Mouse (Mus musculus) limb, embryonic 11.5 days (tissue): Measurements from ENCODE around the gene Magt1. TPM values are rescaled to one million over a fixed set of nuclear protein-coding genes. Genes with fewer than 3 reads are reported as not detected.
A peak's percentile ranks its signal among the peaks of the same experiment; 100 is the strongest.

Experiments
- ATAC-seq: fragments of 200-750 bp; cut with Nextera tagmentation; 2 replicates; pipeline ENCODE4 v1.8.0; 2017; ENCODE audit warnings: low read depth; ENCODE audit not compliant: insufficient number of reproducible peaks, low FRiP score, low TSS enrichment
- DNase-seq: peaks from one replicate; pipeline ENCODE4 v3.0.0-alpha.2; 2015; ENCODE audit warnings: low spot score
- H3K27ac ChIP-seq: fragments of 300-500 bp; sonication (generic); replicated peaks from 2 replicates; pipeline ENCODE4 v1.5.1; 2014; ENCODE audit warnings: low read depth, mild to moderate bottlenecking, low read length
- H3K27me3 ChIP-seq: fragments of 300-500 bp; sonication (generic); 2 replicates; pipeline ENCODE4 v1.6.1; 2014; ENCODE audit warnings: mild to moderate bottlenecking, low read length, mixed read lengths; ENCODE audit not compliant: control insufficient read depth, insufficient read depth
- H3K36me3 ChIP-seq: fragments of 300-500 bp; sonication (generic); 2 replicates; pipeline ENCODE4 v1.6.1; 2014; ENCODE audit warnings: mild to moderate bottlenecking, low read length, moderate library complexity, mixed read lengths; ENCODE audit not compliant: control insufficient read depth, insufficient read depth
- H3K4me1 ChIP-seq: fragments of 300-500 bp; sonication (generic); 2 replicates; pipeline ENCODE4 v1.6.1; 2014; ENCODE audit warnings: low read length, mixed read lengths; ENCODE audit not compliant: control insufficient read depth, insufficient read depth
- H3K4me2 ChIP-seq: fragments of 300-500 bp; sonication (generic); 2 replicates; pipeline ENCODE4 v1.6.1; 2014; ENCODE audit warnings: low read depth, mild to moderate bottlenecking, moderate library complexity; ENCODE audit not compliant: severe bottlenecking
- H3K4me3 ChIP-seq: fragments of 300-500 bp; sonication (generic); 2 replicates; pipeline ENCODE4 v1.5.1; 2014; ENCODE audit warnings: low read depth, low read length
- H3K9ac ChIP-seq: fragments of 300-500 bp; sonication (generic); 2 replicates; pipeline ENCODE4 v1.6.1; 2014; ENCODE audit warnings: mild to moderate bottlenecking, low read length
- H3K9me3 ChIP-seq: fragments of 300-500 bp; sonication (generic); 2 replicates; pipeline ENCODE4 v1.6.1; 2016; ENCODE audit warnings: low read length; ENCODE audit not compliant: control insufficient read depth
- WGBS: fragments of 180-500 bp; shearing (Covaris S2); extraction: QIAGEN DNeasy Blood & Tissue Kit; methylation state at CpG from one replicate; pipeline ENCODE4 v1.1.7; 2014; 5-methylcytosine and 5-hydroxymethylcytosine counted together
- polyA plus RNA-seq: library from polyadenylated mRNA; unstranded; fragments of >200 nt; fragmentation: Nextera tagmentation; extraction: Ambion mirVana; gene quantifications from 2 replicates; pipeline ENCODE4 v1.2.1, GENCODE M21; 2014

Gene Magt1
- polyA plus RNA-seq: 63.2 and 68.1 TPM in 2 replicates

DNA sequence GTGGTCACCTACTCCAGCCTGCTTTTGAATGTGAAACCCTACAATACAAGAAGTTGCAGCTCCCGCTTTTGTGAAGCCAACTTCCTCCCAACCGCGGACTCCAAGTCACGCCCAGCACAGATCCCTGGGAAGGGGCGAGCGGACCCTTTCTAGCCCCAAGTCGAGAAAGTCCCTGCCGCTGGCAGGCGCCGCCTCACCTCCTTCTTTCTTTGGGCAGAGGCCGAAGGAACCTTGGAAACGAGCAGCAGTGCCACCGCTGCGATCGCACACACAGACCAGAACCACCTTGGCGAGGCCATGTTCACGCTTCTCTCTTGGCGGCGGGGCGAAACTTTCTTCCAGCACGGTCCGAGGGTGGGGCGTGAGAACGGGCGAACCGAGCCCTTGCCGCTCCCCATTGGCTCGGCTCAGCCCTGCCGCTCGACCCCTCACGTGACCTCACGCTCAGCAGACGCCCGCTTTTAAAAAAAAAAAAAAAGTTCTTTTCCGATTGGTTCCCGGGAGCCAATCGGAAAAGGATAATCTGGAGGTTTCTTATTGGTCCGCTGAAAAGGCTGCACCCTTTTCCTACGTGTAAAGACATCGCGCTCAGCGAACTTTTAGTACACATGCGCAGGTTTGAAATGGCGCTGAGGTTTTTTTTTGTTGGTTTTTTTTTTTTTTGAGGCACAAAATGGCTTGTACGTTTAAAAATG lies at the start of gene Magt1:
TSS of gene Magt1 (minus strand) at position 442 of the 695 bp plus-strand sequence.
- 12% methylated on average over 45 of the region's 45 CpGs for WGBS
- Histone ChIP-seq H3K27me3 (no peaks in the 10 kb centered on the region), H3K4me2 (peak within 1 kb of the TSS; percentile 38), H3K36me3 (no peaks in the 10 kb centered on the region), H3K4me3 (peak within 1 kb of the TSS; percentile 54), H3K9me3 (no peaks in the 10 kb centered on the region), H3K9ac (peak within 1 kb of the TSS; percentile 57), H3K27ac (peak within 1 kb of the TSS; percentile 42), H3K4me1 (no peaks in the 10 kb centered on the region)
- peak; percentile 84 for DNase-seq
- peak; percentile 93 for ATAC-seq

DNA sequence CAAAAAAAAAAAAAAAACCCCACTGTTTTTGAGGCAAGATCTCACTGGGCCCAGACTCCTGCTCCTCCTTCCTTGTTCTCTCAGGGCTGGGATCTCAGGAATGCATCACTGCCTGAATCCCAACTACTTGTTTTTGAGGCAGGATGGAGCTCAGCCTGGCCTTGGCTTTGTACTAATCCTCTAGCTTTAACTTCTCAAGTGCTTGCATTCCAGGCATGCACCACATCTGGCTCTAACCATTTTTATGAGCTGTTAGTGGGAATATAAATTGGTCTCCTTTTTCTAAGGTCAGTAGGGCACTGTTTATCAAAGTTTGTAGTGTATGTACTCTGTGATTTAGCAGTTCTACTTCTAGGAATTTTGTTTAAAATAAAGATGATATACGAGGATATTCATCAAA lies 36.5 kb upstream of the Magt1 start:
- Histone ChIP-seq H3K4me1 (peaks cover 16% of the 10 kb centered on the region; the same call in 1 of the 2 replicates), H3K36me3 (no peaks in the 10 kb centered on the region), H3K4me3 (no peak overlapping the region), H3K9ac (no peak overlapping the region), H3K27ac (0 out of 2 replicates have a peak overlapping the region, but pooled peaks have one; percentile 30), H3K27me3 (no peaks in the 10 kb centered on the region), H3K9me3 (no peaks in the 10 kb centered on the region), H3K4me2 (no peak overlapping the region)
- ATAC-seq (peak; percentile 76), DNase-seq (peak; percentile 50)
- WGBS: 45% methylated on average over 1 of the region's 1 CpGs

GRCm38 (mm10) chrX:106045928-106046327 lies 34.2 kb upstream of the Magt1 start:
- H3K27me3 ChIP-seq: no peaks in the 10 kb centered on the region
- no peaks in the 10 kb centered on the region for H3K9me3 ChIP-seq
- H3K4me3 ChIP-seq: no peak overlapping the region
- H3K27ac ChIP-seq: no peak overlapping the region
- DNase-seq (no peak), ATAC-seq (no peak)
- no peak overlapping the region for H3K9ac ChIP-seq
- no peaks in the 10 kb centered on the region for H3K36me3 ChIP-seq
- peaks cover 16% of the 10 kb centered on the region; the same call in 1 of the 2 replicates for H3K4me1 ChIP-seq
- 35% methylated on average over 9 of the region's 9 CpGs for WGBS
- no peak overlapping the region for H3K4me2 ChIP-seq

- H3K4me3 ChIP-seq: no peak overlapping the region
- 8% methylated on average over 2 of the region's 2 CpGs for WGBS
- DNase-seq: no peak
These were observed 33.7 kb upstream of the Magt1 start for GRCm38 (mm10) chrX:106045455-106045854.

GRCm38 (mm10) chrX:106043863-106044617 lies 32.3 kb upstream of the Magt1 start:
- DNase-seq: peak; percentile 22
- H3K36me3 ChIP-seq: no peaks in the 10 kb centered on the region
- H3K9me3 ChIP-seq: no peaks in the 10 kb centered on the region
- H3K9ac ChIP-seq: no peak overlapping the region
- no peaks in the 10 kb centered on the region for H3K27me3 ChIP-seq
- 48% methylated on average over 8 of the region's 8 CpGs for WGBS
- no peak overlapping the region for H3K27ac ChIP-seq
- ATAC-seq: no peak
- H3K4me1 ChIP-seq: peaks cover 16% of the 10 kb centered on the region; the same call in 1 of the 2 replicates
- no peak overlapping the region for H3K4me3 ChIP-seq
- no peak overlapping the region for H3K4me2 ChIP-seq

More at GRCm38 (mm10) chrX:106045455-106045854, 33.7 kb upstream of the Magt1 start:
- peaks cover 16% of the 10 kb centered on the region; the same call in 1 of the 2 replicates for H3K4me1 ChIP-seq
- no peak overlapping the region for H3K4me2 ChIP-seq
- H3K27me3 ChIP-seq: no peaks in the 10 kb centered on the region
- no peak overlapping the region for H3K9ac ChIP-seq
- ATAC-seq: no peak
- no peaks in the 10 kb centered on the region for H3K36me3 ChIP-seq
- H3K27ac ChIP-seq: no peak overlapping the region
- H3K9me3 ChIP-seq: no peaks in the 10 kb centered on the region

- ATAC-seq (no peak), DNase-seq (no peak)
- no peak overlapping the region for H3K4me3 ChIP-seq
- 80% methylated on average over 3 of the region's 3 CpGs for WGBS
- no peaks in the 10 kb centered on the region for H3K4me1 ChIP-seq
- no peaks in the 10 kb centered on the region for H3K9me3 ChIP-seq
- no peaks in the 10 kb centered on the region for H3K36me3 ChIP-seq
- H3K27me3 ChIP-seq: no peaks in the 10 kb centered on the region
- H3K4me2 ChIP-seq: no peak overlapping the region
- no peak overlapping the region for H3K27ac ChIP-seq
- no peak overlapping the region for H3K9ac ChIP-seq
These were observed 25.6 kb upstream of the Magt1 start for GRCm38 (mm10) chrX:106037185-106037752.

DNA sequence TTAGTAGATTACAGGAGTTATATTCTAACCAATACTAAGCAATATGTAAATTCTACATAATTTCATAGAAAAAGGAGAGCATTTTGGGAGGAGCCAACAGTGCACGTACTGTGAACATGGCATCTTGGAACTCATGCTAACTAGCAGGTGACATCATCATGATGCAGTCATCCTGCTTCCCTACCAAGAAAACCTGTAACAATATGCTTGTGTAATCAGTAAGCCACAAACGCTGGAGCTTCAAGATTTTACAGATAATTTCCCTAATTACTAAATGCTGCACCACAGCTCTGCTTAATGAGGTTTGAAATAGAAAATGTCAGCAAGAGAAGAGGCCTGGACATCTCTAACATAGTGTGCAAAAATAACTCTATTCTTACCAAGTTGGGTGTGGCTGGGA lies 24.0 kb upstream of the Magt1 start:
- ATAC-seq: no peak
- Histone ChIP-seq H3K9me3 (no peaks in the 10 kb centered on the region), H3K4me1 (no peaks in the 10 kb centered on the region), H3K4me3 (no peak overlapping the region), H3K4me2 (no peak overlapping the region), H3K27me3 (no peaks in the 10 kb centered on the region), H3K27ac (no peak overlapping the region), H3K9ac (no peak overlapping the region), H3K36me3 (no peaks in the 10 kb centered on the region)
- DNase-seq: no peak
- WGBS: 84% methylated on average over 2 of the region's 2 CpGs

DNA sequence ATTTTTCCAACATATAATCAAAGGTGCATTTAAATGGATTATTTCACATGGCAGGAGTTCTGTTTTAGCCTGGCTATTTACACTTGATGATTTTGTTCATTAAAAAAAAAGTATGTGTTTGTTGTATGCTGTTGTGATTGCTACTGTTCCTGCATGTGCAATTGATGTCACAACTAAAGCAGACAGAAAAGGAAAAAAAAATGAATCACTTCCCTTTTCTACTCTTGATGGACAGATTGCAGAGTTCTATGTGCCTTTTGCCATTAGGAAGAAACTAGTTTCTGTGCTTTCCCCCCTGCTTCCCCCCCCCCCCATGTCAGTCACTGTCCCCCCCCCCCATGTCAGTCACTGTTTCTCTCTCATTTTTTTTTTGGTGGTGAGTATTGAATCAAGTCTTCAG lies 19.4 kb upstream of the Magt1 start:
- H3K9ac ChIP-seq: no peak overlapping the region
- no peaks in the 10 kb centered on the region for H3K36me3 ChIP-seq
- H3K27ac ChIP-seq: no peak overlapping the region
- ATAC-seq (no peak), DNase-seq (no peak)
- no peaks in the 10 kb centered on the region for H3K4me1 ChIP-seq
- no peak overlapping the region for H3K4me3 ChIP-seq
- H3K9me3 ChIP-seq: no peaks in the 10 kb centered on the region
- no peak overlapping the region for H3K4me2 ChIP-seq
- H3K27me3 ChIP-seq: no peaks in the 10 kb centered on the region
